Mouse (Mus musculus): ENCODE measurements around the gene Kpnb1.

The Kpnb1 gene

DNA sequence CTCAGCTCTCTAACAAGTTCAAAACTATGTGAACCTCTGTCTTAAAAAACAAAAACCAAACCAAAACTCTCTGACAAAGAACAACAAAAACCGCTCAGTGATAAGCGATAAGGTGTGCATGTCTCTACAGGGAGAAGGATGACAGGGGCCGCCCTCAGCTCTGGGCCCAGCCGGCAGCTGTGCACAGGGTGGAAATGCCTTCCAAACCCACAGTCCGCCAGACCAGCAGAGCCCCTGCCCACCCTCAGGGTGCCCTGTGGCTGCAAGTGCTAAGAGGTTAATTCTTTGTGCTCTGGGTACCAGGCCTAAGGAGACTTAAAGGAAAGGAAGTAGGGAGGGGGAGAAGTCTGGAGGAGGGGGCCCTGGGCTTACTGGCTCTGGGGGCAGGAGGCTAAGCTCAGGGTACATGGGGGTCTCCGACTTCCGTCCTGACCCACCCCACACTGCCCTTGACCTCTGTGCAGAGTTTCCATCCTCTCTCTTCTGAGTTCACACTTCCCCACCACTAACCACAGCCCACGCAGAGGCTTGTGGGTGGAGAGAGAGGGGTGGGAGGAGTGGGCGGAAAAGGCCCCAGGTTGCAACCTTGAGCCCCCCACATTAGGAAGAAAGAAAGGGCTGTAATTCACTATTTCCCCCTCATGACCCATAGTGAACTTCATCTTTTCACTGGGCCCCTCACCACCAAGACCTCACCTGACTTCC lies 44.3 kb downstream of the Kpnb1 start:
- TF ChIP-seq NANOG (IDR thresholded peaks at IDR 0.05; ENCODE audit: borderline replicate concordance, low read length), result no peak
- TF ChIP-seq POU5F1 (IDR thresholded peaks at IDR 0.05; ENCODE audit: borderline replicate concordance, low read length), result no peak
- no peak for TF ChIP-seq CTCF (conservative IDR thresholded peaks at IDR 0.05; ENCODE audit: low read length)
- Histone ChIP-seq H3K4me3 (replicated peaks; ENCODE audit: low read length) (peak overlapping the region; percentile 32), H3K9me3 (ENCODE audit: low read length) (no peaks in the 10 kb centered on the region), H3K36me3 (ENCODE audit: insufficient read depth, low read length) (peaks cover 10% of the 10 kb centered on the region), H3K4me1 (replicated peaks; ENCODE audit: low read depth, low read length) (peaks cover 77% of the 10 kb centered on the region), H3K27me3 (ENCODE audit: insufficient read depth, low read length) (peaks cover 64% of the 10 kb centered on the region)

DNA sequence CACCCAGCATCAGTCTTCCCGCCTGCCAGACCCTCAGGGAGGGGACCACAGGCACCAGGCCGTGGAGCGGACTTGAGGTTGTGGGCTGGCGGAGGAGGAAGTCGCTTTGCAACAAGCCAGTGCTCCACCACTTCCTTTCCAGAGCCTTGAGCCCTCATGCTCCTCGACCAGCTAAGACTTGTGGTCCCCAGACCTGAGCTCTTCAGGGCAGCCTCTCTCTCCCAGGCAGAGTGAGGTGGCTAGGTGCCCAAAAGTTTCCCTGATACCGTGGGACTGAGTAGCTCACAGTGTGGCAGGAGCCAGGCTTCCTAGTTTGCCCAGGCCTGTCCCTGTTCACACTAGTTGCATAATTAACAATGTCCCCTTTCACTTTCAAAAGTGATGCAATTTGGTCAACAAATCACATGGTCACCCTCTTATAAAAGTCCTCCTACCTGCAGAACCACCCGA lies 45.5 kb downstream of the Kpnb1 start:
- Histone ChIP-seq H3K36me3 (ENCODE audit: insufficient read depth, low read length) (peaks cover 18% of the 10 kb centered on the region), H3K4me3 (replicated peaks; ENCODE audit: low read length) (peak overlapping the region; percentile 51), H3K27me3 (ENCODE audit: insufficient read depth, low read length) (peaks cover 66% of the 10 kb centered on the region), H3K9me3 (ENCODE audit: low read length) (no peaks in the 10 kb centered on the region), H3K4me1 (replicated peaks; ENCODE audit: low read depth, low read length) (peaks cover 77% of the 10 kb centered on the region)
- no peak for TF ChIP-seq NANOG (IDR thresholded peaks at IDR 0.05; ENCODE audit: borderline replicate concordance, low read length)
- no peak for TF ChIP-seq POU5F1 (IDR thresholded peaks at IDR 0.05; ENCODE audit: borderline replicate concordance, low read length)
- TF ChIP-seq CTCF (conservative IDR thresholded peaks at IDR 0.05; ENCODE audit: low read length), result no peak

DNA sequence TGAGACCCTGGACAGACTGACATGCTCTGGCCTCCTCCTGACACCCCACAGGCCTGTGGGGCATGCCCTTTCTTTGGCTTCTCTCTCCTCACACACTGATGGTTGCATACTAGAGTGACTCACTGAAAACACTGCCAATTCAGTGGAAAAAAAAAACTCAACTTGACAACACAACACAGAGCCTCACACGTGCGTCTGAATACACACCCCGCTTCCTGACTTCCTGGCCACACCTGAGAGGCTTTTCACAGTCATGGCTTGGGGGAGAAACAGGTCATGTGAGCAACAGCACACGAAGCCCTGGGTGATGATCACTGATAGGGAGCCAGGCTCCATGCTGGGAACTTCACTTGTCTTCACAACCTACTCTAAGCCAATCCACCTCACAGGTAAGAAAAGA lies 46.9 kb downstream of the Kpnb1 start:
- TF ChIP-seq NANOG (IDR thresholded peaks at IDR 0.05; ENCODE audit: borderline replicate concordance, low read length) (no peak), CTCF (conservative IDR thresholded peaks at IDR 0.05; ENCODE audit: low read length) (no peak), POU5F1 (IDR thresholded peaks at IDR 0.05; ENCODE audit: borderline replicate concordance, low read length) (no peak)
- Histone ChIP-seq H3K36me3 (ENCODE audit: insufficient read depth, low read length) (peaks cover 18% of the 10 kb centered on the region), H3K4me3 (replicated peaks; ENCODE audit: low read length) (no peak overlapping the region), H3K4me1 (replicated peaks; ENCODE audit: low read depth, low read length) (peaks cover 66% of the 10 kb centered on the region), H3K9me3 (ENCODE audit: low read length) (no peaks in the 10 kb centered on the region), H3K27me3 (ENCODE audit: insufficient read depth, low read length) (peaks cover 72% of the 10 kb centered on the region)

DNA sequence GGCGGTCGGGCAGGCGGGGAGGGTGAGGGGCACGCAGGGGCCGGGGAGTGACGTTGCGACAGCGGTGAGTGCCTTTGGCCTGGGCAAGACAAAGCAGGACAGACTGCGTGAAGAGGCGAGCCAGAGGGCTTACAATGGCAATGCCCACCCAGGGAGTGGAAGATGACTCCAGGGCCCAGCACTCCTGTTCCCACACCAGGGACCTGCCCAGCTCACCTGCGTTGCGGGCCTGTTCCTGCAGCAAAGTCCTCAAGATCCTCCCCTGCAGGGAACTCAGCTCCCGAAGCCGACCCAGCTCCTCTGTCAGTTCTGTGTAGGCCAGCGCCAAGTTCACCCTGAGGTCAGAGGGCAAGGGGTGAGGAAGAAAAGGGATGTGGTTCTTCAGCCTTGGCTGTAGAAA lies 48.4 kb downstream of the Kpnb1 start:
- Histone ChIP-seq H3K36me3 (ENCODE audit: insufficient read depth, low read length) (peaks cover 13% of the 10 kb centered on the region), H3K27me3 (ENCODE audit: insufficient read depth, low read length) (peaks cover 83% of the 10 kb centered on the region), H3K9me3 (ENCODE audit: low read length) (no peaks in the 10 kb centered on the region)

DNA sequence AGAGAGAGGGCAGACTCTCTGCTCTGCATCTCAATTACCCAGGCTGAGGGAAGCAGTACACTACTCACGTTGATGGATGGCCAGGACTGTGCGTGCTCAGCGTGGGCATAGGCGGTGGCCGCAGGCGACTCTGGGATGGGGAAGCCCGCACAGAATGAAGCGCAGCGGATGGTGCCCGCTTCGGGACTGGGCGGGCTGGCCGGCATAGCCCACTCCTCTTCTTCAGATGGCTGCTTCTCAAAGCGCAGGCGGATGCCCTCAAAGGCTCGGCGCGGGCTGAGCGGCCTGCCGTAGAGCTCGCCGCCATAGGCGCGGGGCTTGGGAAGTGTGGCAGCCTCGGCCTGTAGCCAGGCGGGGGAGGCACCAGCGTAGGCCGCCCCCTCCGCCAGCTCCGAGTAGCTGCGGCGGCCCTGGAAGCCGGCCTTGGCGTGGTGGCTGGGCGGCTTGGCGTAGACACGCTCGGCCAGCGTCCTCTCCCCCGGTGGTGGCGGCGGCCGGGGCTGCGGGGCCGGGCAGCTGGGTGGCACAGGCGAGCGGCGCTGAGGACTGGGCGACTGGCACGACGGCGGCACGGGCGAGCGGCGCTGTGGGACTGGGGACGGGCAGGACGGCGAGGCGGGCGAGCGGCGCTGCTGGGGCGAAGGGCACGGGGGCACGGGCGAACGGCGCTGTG lies 49.0 kb downstream of the Kpnb1 start:
- Histone ChIP-seq H3K4me3 (replicated peaks; ENCODE audit: low read length) (peak overlapping the region; percentile 77), H3K4me1 (replicated peaks; ENCODE audit: low read depth, low read length) (peaks cover 63% of the 10 kb centered on the region), H3K9me3 (ENCODE audit: low read length) (no peaks in the 10 kb centered on the region), H3K27me3 (ENCODE audit: insufficient read depth, low read length) (peaks cover 85% of the 10 kb centered on the region), H3K36me3 (ENCODE audit: insufficient read depth, low read length) (peaks cover 13% of the 10 kb centered on the region)
- no peak for TF ChIP-seq CTCF (conservative IDR thresholded peaks at IDR 0.05; ENCODE audit: low read length)
- TF ChIP-seq NANOG (IDR thresholded peaks at IDR 0.05; ENCODE audit: borderline replicate concordance, low read length), result no peak
- TF ChIP-seq POU5F1 (IDR thresholded peaks at IDR 0.05; ENCODE audit: borderline replicate concordance, low read length), result no peak

More for the DNA sequence above, 48.4 kb downstream of the Kpnb1 start:
- peak overlapping the region; percentile 77 for H3K4me3 ChIP-seq (replicated peaks; ENCODE audit: low read length)
- TF ChIP-seq POU5F1 (IDR thresholded peaks at IDR 0.05; ENCODE audit: borderline replicate concordance, low read length), result no peak
- H3K4me1 ChIP-seq (replicated peaks; ENCODE audit: low read depth, low read length), result peaks cover 63% of the 10 kb centered on the region

DNA sequence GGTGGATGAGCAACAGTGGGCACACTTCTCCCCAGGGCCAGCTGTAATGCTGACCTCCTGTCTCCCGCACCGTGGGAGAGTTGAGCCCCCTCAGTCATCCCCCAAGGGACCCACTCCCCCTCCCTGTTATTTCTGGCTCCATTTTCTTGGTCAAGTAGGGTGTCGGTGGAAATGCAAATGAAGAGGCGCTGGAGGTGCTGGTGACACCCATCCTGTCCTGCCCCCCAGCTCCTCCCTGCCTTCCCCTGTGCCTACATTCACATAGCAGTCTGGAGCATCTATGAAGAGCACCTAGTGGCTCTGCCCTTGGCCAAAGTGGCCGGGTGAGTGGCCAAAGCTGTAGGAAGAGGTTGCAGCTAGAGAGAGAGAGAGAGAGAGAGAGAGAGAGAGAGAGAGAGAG lies 54.4 kb downstream of the Kpnb1 start:
- no peak overlapping the region for H3K4me3 ChIP-seq (replicated peaks; ENCODE audit: low read length)
- TF ChIP-seq CTCF (conservative IDR thresholded peaks at IDR 0.05; ENCODE audit: low read length) (no peak), NANOG (IDR thresholded peaks at IDR 0.05; ENCODE audit: borderline replicate concordance, low read length) (no peak), POU5F1 (IDR thresholded peaks at IDR 0.05; ENCODE audit: borderline replicate concordance, low read length) (no peak)
- peaks cover 41% of the 10 kb centered on the region for H3K4me1 ChIP-seq (replicated peaks; ENCODE audit: low read depth, low read length)

DNA sequence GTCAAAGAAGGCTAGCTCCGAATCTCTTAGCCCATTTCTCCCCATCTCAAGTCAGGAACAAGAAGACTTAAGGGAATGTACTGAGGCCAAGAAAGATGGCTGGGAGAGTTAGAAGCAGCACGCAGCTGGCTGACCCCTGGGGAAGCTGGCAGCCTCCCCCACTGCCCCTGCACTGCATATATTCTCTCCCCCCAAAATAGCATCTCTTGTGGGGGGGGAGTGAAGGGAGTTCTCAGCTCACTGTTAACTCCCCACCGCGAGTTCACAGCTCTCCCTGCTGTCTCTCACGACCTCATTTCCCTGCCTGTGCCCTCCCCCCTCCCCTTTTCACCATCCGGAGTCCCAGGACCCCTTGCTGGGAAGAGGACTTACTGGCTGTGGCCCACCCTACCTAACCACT lies 55.5 kb downstream of the Kpnb1 start:
- TF ChIP-seq POU5F1 (IDR thresholded peaks at IDR 0.05; ENCODE audit: borderline replicate concordance, low read length), result no peak
- no peak for TF ChIP-seq NANOG (IDR thresholded peaks at IDR 0.05; ENCODE audit: borderline replicate concordance, low read length)
- TF ChIP-seq CTCF (conservative IDR thresholded peaks at IDR 0.05; ENCODE audit: low read length), result no peak
- peaks cover 94% of the 10 kb centered on the region for H3K27me3 ChIP-seq (ENCODE audit: insufficient read depth, low read length)
- peaks cover 47% of the 10 kb centered on the region for H3K4me1 ChIP-seq (replicated peaks; ENCODE audit: low read depth, low read length)
- H3K9me3 ChIP-seq (ENCODE audit: low read length), result no peaks in the 10 kb centered on the region
- H3K36me3 ChIP-seq (ENCODE audit: insufficient read depth, low read length), result peaks cover 4% of the 10 kb centered on the region; the same call in 1 of the 2 replicates
- H3K4me3 ChIP-seq (replicated peaks; ENCODE audit: low read length), result no peak overlapping the region

More for the DNA sequence above, 54.4 kb downstream of the Kpnb1 start:
- Histone ChIP-seq H3K27me3 (ENCODE audit: insufficient read depth, low read length) (peaks cover 95% of the 10 kb centered on the region), H3K36me3 (ENCODE audit: insufficient read depth, low read length) (peaks cover 13% of the 10 kb centered on the region), H3K9me3 (ENCODE audit: low read length) (no peaks in the 10 kb centered on the region)

DNA sequence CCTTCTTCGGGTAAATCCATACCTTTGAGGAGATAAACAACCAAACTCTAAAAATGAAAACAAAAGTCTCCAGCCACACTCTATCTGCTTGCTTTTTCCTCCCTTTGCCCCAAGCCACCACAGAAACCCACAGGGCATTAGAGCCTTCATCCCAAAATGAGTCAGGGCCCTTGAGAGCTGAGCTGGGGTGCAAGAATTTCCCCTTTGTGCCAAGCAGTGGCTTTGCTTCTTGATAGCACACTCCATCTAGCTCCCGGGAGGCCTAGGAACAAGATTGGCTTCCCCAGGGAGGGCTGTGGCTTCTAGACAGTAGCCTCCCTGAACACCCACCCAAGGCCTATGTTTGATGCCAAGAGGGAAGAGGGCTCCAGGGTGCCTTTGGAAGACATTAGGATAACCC lies 56.0 kb downstream of the Kpnb1 start:
- Histone ChIP-seq H3K9me3 (ENCODE audit: low read length) (no peaks in the 10 kb centered on the region), H3K36me3 (ENCODE audit: insufficient read depth, low read length) (peaks cover 2% of the 10 kb centered on the region; the same call in 1 of the 2 replicates), H3K27me3 (ENCODE audit: insufficient read depth, low read length) (peaks cover 94% of the 10 kb centered on the region), H3K4me1 (replicated peaks; ENCODE audit: low read depth, low read length) (peaks cover 52% of the 10 kb centered on the region), H3K4me3 (replicated peaks; ENCODE audit: low read length) (no peak overlapping the region)
- TF ChIP-seq POU5F1 (IDR thresholded peaks at IDR 0.05; ENCODE audit: borderline replicate concordance, low read length) (no peak), CTCF (conservative IDR thresholded peaks at IDR 0.05; ENCODE audit: low read length) (no peak), NANOG (IDR thresholded peaks at IDR 0.05; ENCODE audit: borderline replicate concordance, low read length) (no peak)

All from E14TG2a.4 (cell line).